In the genomic region with DNA sequence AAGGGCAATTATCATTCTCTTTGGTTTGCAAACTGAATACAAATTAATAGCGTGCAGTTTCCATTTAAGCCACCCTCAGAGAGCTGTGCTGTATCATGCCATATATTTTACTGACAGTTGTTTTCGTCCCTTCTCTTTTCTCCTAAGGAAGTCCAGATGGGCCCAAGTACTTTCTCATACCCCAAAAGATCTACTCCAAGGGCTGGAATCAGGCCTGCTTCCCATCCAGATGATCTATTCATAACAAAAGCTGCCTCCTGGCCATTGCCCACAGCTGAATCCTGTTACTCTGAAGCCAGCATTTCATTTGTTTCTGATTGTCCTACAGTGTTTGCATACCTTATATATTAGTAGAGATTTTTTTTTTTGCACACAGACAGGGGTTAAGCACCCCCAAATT, we compare ENCODE assay signal across 18 mouse cellular contexts.
DNase-seq lines count a peak whose midpoint lies in the region; ATAC-seq lines count a peak whose summit lies in the region.
"Had no signal": no experiment of that assay in that cellular context is flagged by ENCODE, and none has a peak within 500 bp of the region (broad histone marks: within the 10 kb centered on the region; RNA-seq: fewer than 3 reads in every experiment).

No protein-coding gene starts in this region.

- no peak overlapping the region for H3K4me2 ChIP-seq in kidney, embryonic 14.5 days (replicated peaks; ENCODE audit: low read depth, low read length)
- no peak overlapping the region for H3K4me2 ChIP-seq in neural tube, embryonic 11.5 days (ENCODE audit: low read depth)
- H3K4me2 ChIP-seq in embryonic facial prominence, embryonic 15.5 days (replicated peaks) = no peak overlapping the region
- no peak overlapping the region for H3K4me2 ChIP-seq in hindbrain, embryonic 11.5 days (replicated peaks; ENCODE audit: low read depth, low read length)
- H3K4me2 ChIP-seq: forebrain, embryonic 13.5 days; heart, embryonic 15.5 days; limb, embryonic 15.5 days; liver, embryonic 15.5 days; midbrain, embryonic 12.5 days; neural tube, embryonic 13.5 days had no signal

- H3K9me3 ChIP-seq in kidney, embryonic 14.5 days (ENCODE audit: control insufficient read depth, low read length) = no peaks in the 10 kb centered on the region
- no peaks in the 10 kb centered on the region for H3K9me3 ChIP-seq in neural tube, embryonic 11.5 days (ENCODE audit: control insufficient read depth, low read length)
- no peaks in the 10 kb centered on the region for H3K9me3 ChIP-seq in embryonic facial prominence, embryonic 15.5 days (replicated peaks)
- no peaks in the 10 kb centered on the region for H3K9me3 ChIP-seq in hindbrain, embryonic 11.5 days (ENCODE audit: control insufficient read depth, low read length)
- H3K9me3 ChIP-seq: forebrain, embryonic 13.5 days; heart, embryonic 15.5 days; limb, embryonic 15.5 days; liver, embryonic 15.5 days; midbrain, embryonic 12.5 days; neural tube, embryonic 13.5 days had no signal

- DNase-seq in kidney, adult 8-10 months = no peak
- no peak for DNase-seq in neural tube, embryonic 11.5 days (ENCODE audit: low spot score)
- no peak for DNase-seq in neural tube, embryonic 10.5 days (ENCODE audit: extremely low spot score, low spot score)
- DNase-seq in hindbrain, embryonic 11.5 days (ENCODE audit: low spot score) = no peak
- DNase-seq in spleen, postnatal 4 days (ENCODE audit: low spot score in 2 of 2) = no peak
- DNase-seq: adrenal gland, adult 2 months; cerebellum, adult 2 months; gastrocnemius, postnatal 25 days had no signal

- no peak for ATAC-seq in kidney, embryonic 14.5 days (ENCODE audit: low FRiP score, low TSS enrichment)
- ATAC-seq in neural tube, embryonic 11.5 days (ENCODE audit: insufficient read depth, low FRiP score, low TSS enrichment) = 0 out of 2 replicates have a peak, but pooled peaks have one; percentile 6
- ATAC-seq in embryonic facial prominence, embryonic 15.5 days (ENCODE audit: insufficient number of reproducible peaks, low FRiP score, low TSS enrichment, low read depth) = no peak
- no peak for ATAC-seq in hindbrain, embryonic 11.5 days (ENCODE audit: low FRiP score)
- ATAC-seq: forebrain, embryonic 13.5 days; hindbrain, postnatal 0 days; lung, postnatal 0 days had no signal

- H3K4me1 ChIP-seq in kidney, embryonic 14.5 days (ENCODE audit: control insufficient read depth, insufficient read depth, low read length) = no peaks in the 10 kb centered on the region
- H3K4me1 ChIP-seq in neural tube, embryonic 11.5 days (ENCODE audit: control insufficient read depth, insufficient read depth, low read length) = no peaks in the 10 kb centered on the region
- 0 out of 2 replicates have a peak, but pooled peaks cover 9% of the 10 kb centered on the region for H3K4me1 ChIP-seq in embryonic facial prominence, embryonic 15.5 days
- no peaks in the 10 kb centered on the region for H3K4me1 ChIP-seq in hindbrain, embryonic 11.5 days (replicated peaks; ENCODE audit: control insufficient read depth, insufficient read depth, low read length)
- H3K4me1 ChIP-seq: limb, embryonic 15.5 days; liver, embryonic 15.5 days had no signal

- no peaks in the 10 kb centered on the region for H3K27me3 ChIP-seq in kidney, embryonic 14.5 days (ENCODE audit: control insufficient read depth, insufficient read depth, low read length)
- no peaks in the 10 kb centered on the region for H3K27me3 ChIP-seq in neural tube, embryonic 11.5 days (ENCODE audit: control insufficient read depth, insufficient read depth, low read length)
- no peaks in the 10 kb centered on the region for H3K27me3 ChIP-seq in embryonic facial prominence, embryonic 15.5 days
- no peaks in the 10 kb centered on the region for H3K27me3 ChIP-seq in hindbrain, embryonic 11.5 days (ENCODE audit: control insufficient read depth, insufficient read depth, low read length)
- H3K27me3 ChIP-seq: forebrain, embryonic 13.5 days; heart, embryonic 15.5 days; limb, embryonic 15.5 days; liver, embryonic 15.5 days; midbrain, embryonic 12.5 days; neural tube, embryonic 13.5 days had no signal

- no peaks in the 10 kb centered on the region for H3K36me3 ChIP-seq in kidney, embryonic 14.5 days (ENCODE audit: control insufficient read depth, insufficient read depth, low read length)
- H3K36me3 ChIP-seq in neural tube, embryonic 11.5 days (ENCODE audit: control insufficient read depth, insufficient read depth, low read length) = no peaks in the 10 kb centered on the region
- H3K36me3 ChIP-seq in embryonic facial prominence, embryonic 15.5 days = no peaks in the 10 kb centered on the region
- H3K36me3 ChIP-seq in hindbrain, embryonic 11.5 days (ENCODE audit: control insufficient read depth, insufficient read depth, low read length) = no peaks in the 10 kb centered on the region
- H3K36me3 ChIP-seq: heart, embryonic 15.5 days; limb, embryonic 15.5 days; liver, embryonic 15.5 days; midbrain, embryonic 12.5 days; neural tube, embryonic 13.5 days had no signal

- H3K27ac ChIP-seq in kidney, embryonic 14.5 days (ENCODE audit: low read depth, low read length) = peak overlapping the region; percentile 38; the same call in 1 of the 2 replicates
- H3K27ac ChIP-seq in neural tube, embryonic 11.5 days (ENCODE audit: low read depth, low read length) = no peak overlapping the region
- H3K27ac ChIP-seq in embryonic facial prominence, embryonic 15.5 days (replicated peaks) = peak overlapping the region; percentile 48
- H3K27ac ChIP-seq in hindbrain, embryonic 11.5 days (ENCODE audit: low read depth, low read length) = no peak overlapping the region
- H3K27ac ChIP-seq: forebrain, embryonic 13.5 days; heart, embryonic 15.5 days; hindbrain, postnatal 0 days; limb, embryonic 15.5 days; liver, embryonic 15.5 days; midbrain, embryonic 12.5 days; neural tube, embryonic 13.5 days had no signal

- H3K4me3 ChIP-seq in kidney, embryonic 14.5 days (ENCODE audit: low read length) = no peak overlapping the region
- no peak overlapping the region for H3K4me3 ChIP-seq in neural tube, embryonic 11.5 days (ENCODE audit: low read depth, low read length)
- no peak overlapping the region for H3K4me3 ChIP-seq in embryonic facial prominence, embryonic 15.5 days (replicated peaks)
- H3K4me3 ChIP-seq in hindbrain, embryonic 11.5 days (ENCODE audit: low read depth, low read length) = no peak overlapping the region
- H3K4me3 ChIP-seq: forebrain, embryonic 13.5 days; heart, embryonic 15.5 days; limb, embryonic 15.5 days; liver, embryonic 15.5 days; midbrain, embryonic 12.5 days; neural tube, embryonic 13.5 days had no signal

- 53% methylated on average over 2 of the region's 2 CpGs for WGBS in kidney, embryonic 14.5 days
- WGBS in neural tube, embryonic 11.5 days = 38% methylated on average over 2 of the region's 2 CpGs
- 48% methylated on average over 2 of the region's 2 CpGs for WGBS in embryonic facial prominence, embryonic 15.5 days
- 69% methylated on average over 2 of the region's 2 CpGs for WGBS in hindbrain, embryonic 11.5 days

- no peak overlapping the region for H3K9ac ChIP-seq in kidney, embryonic 14.5 days (ENCODE audit: low read depth, low read length)
- no peak overlapping the region for H3K9ac ChIP-seq in neural tube, embryonic 11.5 days (ENCODE audit: low read length)
- no peak overlapping the region for H3K9ac ChIP-seq in embryonic facial prominence, embryonic 15.5 days
- H3K9ac ChIP-seq in hindbrain, embryonic 11.5 days (ENCODE audit: low read depth, low read length) = no peak overlapping the region
- H3K9ac ChIP-seq: forebrain, embryonic 13.5 days; heart, embryonic 15.5 days; limb, embryonic 15.5 days; liver, embryonic 15.5 days; midbrain, embryonic 12.5 days; neural tube, embryonic 13.5 days had no signal

Comparison
In these comparisons a context has a peak if more than half of its experiments do, and no peak if none do; other contexts are left out.
1. H3K27ac ChIP-seq: peak in kidney, embryonic 14.5 days (single experiment) and embryonic facial prominence, embryonic 15.5 days (single experiment); none in neural tube, embryonic 11.5 days (single experiment) and hindbrain, embryonic 11.5 days (single experiment).